Mouse (Mus musculus): Measurements from ENCODE around the gene Dgke. TPM values are rescaled to one million over a fixed set of nuclear protein-coding genes. Genes with fewer than 3 reads are reported as not detected.
"Not testable (repeated sequence)": the region's sequence is repeated elsewhere in the genome, so short reads cannot be mapped to it uniquely, and the experiment has no call there.

Gene Dgke
- total RNA-seq, 2 experiments from 2014 or later = 49.5 to 49.7 TPM

DNA sequence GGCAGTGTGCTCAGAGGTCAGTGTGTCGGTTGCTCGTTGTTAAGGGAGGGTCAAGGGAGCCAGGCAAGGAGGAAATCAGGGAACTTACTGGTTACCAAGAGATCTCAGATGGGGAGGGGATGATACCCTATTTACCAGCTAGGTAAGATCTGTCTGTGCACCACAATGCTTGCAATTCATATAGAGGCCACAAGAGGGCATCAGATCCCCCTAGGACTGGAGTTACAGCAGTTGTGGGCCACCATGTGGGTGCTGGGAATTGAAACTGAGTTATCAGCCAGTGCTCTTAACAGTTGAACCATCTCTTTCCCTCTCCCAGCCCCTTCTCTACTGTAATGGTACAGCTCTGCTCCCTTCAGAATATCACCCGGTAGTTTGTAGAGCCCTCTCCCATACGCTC, 22.1 kb upstream of the Dgke start:
- H3K27ac ChIP-seq = no peak overlapping the region
- DNase-seq (ENCODE audit: low spot score in 2 of 2) = no peak
- TF ChIP-seq CTCF (conservative IDR thresholded peaks at IDR 0.05) = peak; percentile 59
- H3K4me3 ChIP-seq = no peak overlapping the region

DNA sequence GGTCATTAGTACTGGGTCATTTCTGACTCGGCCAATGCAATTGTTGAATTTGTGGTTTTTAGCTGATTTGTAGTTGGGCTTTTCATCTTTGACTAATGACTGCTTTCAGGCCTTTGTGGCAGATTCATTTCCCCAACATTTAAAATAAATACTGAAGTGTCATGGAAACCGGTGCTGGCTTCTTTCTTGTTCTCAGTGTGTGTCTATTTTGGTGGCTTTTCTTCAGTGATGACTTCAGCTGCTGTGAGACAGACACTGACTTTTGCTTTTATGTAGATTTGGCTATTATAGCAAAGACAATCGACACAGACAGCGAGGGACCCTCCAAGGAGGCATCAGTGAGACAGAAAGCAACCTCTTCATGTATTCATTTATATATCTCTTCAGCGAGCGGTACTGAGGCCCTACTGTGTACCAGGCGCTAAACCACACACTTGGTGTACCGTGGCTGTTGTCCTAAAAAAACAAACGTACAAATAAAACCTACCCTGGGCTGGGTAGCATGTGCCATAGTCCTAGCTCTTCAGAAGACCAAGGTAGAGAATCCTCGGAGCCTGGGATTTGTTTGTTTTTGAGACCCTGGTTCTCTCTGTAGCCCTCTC, 19.7 kb upstream of the Dgke start:
- no peak for TF ChIP-seq CTCF (conservative IDR thresholded peaks at IDR 0.05)
- DNase-seq (ENCODE audit: low spot score in 2 of 2) = no peak
- Histone ChIP-seq H3K27ac (no peak overlapping the region), H3K4me3 (no peak overlapping the region)

DNA sequence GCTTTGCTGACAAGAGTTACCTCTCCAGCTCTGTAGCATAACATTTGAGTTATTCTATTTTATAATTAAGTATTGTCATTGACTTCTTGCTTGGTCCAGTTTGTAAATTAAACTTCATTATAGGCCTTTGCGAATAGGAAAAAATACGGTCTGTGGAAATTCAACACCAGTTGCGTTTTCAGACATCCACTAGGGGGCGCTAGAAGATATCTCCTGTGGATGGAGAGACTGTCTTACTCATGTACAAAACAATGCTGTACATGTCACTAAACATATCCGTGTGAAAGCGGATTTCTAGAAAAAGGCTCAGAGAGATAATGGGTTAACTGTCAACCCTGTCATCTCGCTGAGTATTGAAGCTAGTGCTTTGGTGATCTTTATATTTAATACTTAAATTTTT, 18.0 kb upstream of the Dgke start:
- Histone ChIP-seq H3K4me3 (no peak overlapping the region), H3K27ac (no peak overlapping the region)
- peak; percentile 46 to 66 for DNase-seq (ENCODE audit: low spot score in 2 of 2)
- TF ChIP-seq CTCF (conservative IDR thresholded peaks at IDR 0.05) = peak; percentile 96

DNA sequence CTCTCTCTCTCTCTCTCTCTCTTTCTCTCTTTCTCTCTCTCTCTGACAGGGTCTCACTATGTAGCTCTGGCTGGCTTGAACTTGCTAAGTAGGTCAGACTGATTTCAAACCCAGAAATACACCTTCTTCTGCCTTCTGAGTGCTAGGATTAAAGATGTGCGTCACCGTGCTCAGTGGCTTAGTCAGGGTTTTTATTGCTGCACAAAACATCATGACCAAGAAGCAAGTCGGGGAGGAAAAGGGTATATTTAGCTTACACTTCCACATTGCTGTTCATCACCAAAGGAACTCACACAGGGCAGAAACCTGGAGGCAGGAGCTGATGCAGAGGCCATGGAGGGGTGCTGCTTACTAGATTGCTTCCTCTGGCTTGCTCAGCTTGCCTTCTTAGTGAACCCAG, 16.0 kb upstream of the Dgke start:
- H3K27ac ChIP-seq; H3K4me3 ChIP-seq; DNase-seq (ENCODE audit: low spot score in 2 of 2): not testable (repeated sequence)

DNA sequence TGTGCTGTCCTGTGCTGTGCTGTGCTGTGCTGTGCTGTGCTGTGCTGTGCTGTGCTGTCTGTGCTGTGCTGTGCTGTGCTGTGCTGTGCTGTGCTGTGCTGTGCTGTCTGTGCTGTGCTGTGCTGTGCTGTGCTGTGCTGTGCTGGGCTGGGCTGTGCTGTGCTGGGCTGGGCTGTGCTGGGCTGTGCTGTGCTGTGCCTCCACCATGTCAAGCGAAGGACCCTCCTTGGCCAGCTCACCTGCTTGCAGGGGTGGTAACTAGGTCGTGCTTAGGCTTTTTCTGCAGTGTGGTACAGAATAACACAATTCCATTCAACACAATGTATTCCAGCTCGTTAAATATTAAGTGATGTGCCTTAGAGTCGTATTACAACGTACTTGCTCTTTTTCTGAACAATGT, 15.3 kb upstream of the Dgke start:
- H3K4me3 ChIP-seq; DNase-seq (ENCODE audit: low spot score in 2 of 2); H3K27ac ChIP-seq: not testable (repeated sequence)

DNA sequence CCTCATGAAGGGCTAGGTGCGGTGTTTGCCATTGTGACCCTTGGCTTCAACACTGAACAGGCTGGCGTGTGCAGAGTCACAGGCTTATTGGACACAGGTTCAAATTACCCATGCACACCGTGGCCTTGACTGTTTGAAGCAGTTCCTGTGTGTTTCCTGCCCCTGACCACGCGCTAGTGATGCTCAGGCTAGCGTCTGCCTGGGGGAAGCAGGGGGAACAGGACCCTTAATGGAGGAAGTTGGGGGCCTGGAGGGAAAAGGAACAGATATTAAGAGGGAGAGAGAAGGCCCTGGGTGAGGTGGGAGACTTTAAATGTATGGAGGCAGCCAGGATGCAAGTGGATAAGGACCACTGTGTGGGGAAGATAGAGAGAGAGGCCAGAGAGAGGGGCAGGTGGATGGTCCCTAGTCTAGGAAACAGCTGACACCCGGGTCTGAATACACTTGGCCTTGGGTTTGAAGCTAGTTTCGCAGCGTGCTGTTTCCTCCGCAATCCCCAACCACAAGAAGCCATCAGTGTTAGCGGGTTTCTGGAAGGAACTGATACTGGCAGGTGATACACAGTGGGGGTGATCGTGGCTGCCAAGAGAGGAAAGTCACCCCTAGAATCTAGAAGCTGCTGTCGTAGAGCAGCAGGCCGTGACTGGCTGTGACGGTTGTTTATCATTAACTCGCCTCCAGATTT, 12.5 kb upstream of the Dgke start:
- no peak overlapping the region for H3K27ac ChIP-seq

DNA sequence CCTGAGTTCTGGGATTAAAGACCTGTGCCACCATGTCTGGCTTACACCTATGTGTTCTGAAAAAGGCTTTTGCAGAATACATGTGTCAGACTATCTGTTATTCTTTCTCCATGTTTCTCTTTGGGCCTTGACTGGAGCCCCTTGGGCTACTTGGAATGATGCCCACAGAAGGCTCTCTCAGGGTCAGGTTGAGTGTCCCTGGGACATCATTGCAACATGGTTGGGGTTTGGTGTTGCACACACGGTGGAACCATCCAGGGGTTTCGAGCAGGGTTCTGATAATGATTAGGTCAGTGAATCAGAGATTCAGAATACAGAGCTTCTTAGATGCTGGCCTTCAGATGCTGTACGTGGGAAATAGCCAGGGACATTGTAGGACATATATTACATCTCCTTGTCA, 11.7 kb upstream of the Dgke start:
- Histone ChIP-seq H3K27ac (no peak overlapping the region), H3K4me3 (no peak overlapping the region)
- DNase-seq (ENCODE audit: low spot score in 2 of 2) = no peak
- no peak for TF ChIP-seq CTCF (conservative IDR thresholded peaks at IDR 0.05)

More for the DNA sequence above, 12.5 kb upstream of the Dgke start:
- H3K4me3 ChIP-seq = no peak overlapping the region
- no peak for TF ChIP-seq CTCF (conservative IDR thresholded peaks at IDR 0.05)
- no peak for DNase-seq (ENCODE audit: low spot score in 2 of 2)

DNA sequence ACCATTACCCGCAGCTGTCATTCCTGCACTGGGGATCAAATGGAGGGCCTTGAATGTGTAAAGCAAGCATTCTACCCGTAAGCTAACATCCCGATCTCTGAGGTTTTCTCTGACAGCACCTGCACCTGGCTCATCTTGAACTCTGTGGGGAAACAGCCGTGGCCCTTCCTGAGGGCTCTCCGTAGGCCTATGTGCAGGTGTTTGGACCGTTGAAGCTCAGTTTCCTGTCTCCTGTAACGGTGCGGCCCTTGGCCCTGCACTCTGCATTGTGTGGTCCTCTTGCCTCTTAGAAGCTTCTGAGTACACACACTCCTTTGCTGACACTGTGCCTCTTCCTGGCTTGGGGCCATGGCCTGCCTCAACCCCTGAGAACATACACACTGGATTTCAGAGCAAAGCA, 11.0 kb upstream of the Dgke start:
- Histone ChIP-seq H3K27ac (no peak overlapping the region), H3K4me3 (no peak overlapping the region)
- DNase-seq (ENCODE audit: low spot score in 2 of 2) = no peak
- TF ChIP-seq CTCF (conservative IDR thresholded peaks at IDR 0.05) = no peak

DNA sequence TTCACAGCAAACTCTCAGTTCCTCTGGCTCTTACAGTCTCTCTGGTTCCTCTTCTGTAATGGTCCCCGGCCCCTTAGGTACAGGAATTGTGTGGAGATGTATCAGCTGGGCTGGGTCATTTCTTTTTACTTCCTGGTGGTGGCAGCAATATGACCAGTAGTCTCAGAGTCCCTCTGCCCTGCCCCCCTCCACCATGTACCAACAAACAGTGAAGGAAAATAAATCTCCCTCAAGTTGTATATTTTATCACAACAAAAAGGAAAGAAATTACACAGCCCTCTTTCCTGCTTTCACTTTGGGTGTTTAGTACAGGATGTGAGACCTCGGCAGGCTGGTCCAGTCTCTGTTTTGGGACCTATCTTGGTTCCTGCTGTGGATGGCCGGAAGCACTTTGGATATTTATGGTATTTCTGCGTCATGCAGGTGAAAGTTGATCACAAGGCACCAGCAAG, 9.7 kb upstream of the Dgke start:
- peak; percentile 30 for TF ChIP-seq CTCF (conservative IDR thresholded peaks at IDR 0.05)
- Histone ChIP-seq H3K27ac (no peak overlapping the region), H3K4me3 (no peak overlapping the region)
- DNase-seq (ENCODE audit: low spot score in 2 of 2) = no peak

DNA sequence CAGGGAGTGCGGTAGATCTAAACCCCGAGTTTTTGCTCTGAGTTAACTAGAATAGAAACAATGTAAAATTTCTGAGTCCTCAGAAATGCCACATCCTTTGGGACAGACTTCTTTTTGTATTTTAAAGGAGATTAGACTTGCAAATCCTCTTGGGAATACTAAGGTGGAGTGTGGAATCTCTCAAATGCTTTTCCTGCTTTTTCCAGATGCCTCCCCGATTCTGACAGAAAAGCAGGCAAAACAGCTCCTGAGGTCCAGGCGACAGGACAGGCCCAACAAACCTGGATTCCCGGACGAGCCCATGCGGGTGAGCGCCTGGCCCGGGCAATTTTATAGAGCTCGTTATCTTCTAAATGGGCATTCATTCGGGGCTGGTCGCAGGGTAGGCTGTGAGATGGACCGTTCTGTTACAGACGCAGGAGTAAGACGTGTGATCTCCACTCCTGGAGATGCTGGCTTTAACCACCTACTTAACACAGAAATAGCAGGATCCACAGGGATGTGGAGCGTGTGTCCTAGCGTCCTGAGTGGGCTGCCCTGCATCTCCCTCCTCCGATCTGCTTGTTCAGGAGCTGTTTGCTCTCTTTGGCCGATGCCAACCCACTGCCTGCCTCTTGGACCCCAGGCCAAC, 8.2 kb upstream of the Dgke start:
- Histone ChIP-seq H3K27ac (no peak overlapping the region), H3K4me3 (no peak overlapping the region)
- TF ChIP-seq CTCF (conservative IDR thresholded peaks at IDR 0.05) = no peak
- no peak for DNase-seq (ENCODE audit: low spot score in 2 of 2)

DNA sequence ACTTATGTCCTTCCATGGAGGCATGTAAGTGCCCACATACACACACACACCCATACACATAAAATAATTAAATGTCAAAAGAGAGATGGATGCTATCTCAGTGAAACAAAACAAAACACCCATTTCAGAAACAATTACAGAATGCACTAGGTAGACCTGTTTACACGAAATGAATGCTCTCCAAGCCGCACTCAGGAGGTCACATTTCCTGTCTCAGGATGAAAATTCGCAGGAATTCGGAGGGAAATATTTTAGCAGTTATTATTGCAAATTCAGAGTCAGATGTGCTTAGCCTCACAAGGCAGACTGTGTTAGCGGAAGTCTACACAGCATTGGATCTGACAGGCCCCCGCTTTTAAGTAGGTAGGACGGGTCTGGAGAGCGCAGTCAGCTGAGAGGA, 6.9 kb upstream of the Dgke start, which contains the start of gene Gm525:
Gene Gm525 (plus strand): TSS at position 301 of the 400 bp plus-strand sequence.
- no peak for DNase-seq (ENCODE audit: low spot score in 2 of 2)
- H3K27ac ChIP-seq = no peak within 1 kb of the TSS
- H3K4me3 ChIP-seq = no peak within 1 kb of the TSS
- TF ChIP-seq CTCF (conservative IDR thresholded peaks at IDR 0.05) = no peak

DNA sequence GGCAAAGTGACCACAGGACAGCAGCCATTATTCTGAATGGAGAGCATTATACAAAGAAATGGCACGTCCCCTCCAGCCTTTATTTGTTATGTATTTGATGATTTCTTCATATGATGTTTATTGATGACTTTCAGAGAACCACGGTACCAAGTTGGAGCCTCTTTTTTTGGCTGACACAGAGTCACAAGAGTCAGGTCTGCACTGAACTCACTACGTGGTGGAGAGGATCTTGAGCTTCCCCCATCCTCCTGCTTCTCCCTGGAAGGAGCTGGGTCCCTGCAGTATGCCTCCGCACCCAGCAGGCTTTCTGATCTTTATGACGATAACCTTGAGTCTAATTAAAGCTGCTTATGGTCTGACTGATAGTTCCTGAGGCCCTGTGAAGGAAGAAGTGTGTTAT, 4.9 kb upstream of the Dgke start:
- no peak for DNase-seq (ENCODE audit: low spot score in 2 of 2)
- no peak for TF ChIP-seq CTCF (conservative IDR thresholded peaks at IDR 0.05)
- H3K27ac ChIP-seq = no peak overlapping the region
- no peak overlapping the region for H3K4me3 ChIP-seq

DNA sequence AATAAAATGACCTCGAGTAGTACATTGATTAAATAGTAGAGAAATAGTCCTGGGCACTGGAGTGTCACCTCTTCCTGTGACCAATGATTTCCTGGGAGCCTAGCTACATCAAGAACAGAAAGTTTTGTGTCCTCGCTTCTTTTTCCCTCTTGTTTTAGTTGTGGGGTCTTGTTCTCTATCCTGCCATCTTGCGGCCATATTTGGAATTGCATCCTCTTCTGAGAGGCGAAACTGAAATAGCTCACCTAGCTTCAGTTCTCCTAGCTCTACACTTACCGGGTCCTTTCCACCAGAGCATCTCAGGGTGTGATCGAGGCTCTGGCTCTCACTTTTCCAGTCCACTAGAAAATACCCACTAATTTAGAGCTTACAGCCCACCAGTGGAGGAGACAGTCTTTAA, 2.7 kb upstream of the Dgke start:
- TF ChIP-seq CTCF (conservative IDR thresholded peaks at IDR 0.05) = peak; percentile 96
- DNase-seq (ENCODE audit: low spot score in 2 of 2) = peak; percentile 23 to 67
- Histone ChIP-seq H3K27ac (no peak overlapping the region), H3K4me3 (no peak overlapping the region)

DNA sequence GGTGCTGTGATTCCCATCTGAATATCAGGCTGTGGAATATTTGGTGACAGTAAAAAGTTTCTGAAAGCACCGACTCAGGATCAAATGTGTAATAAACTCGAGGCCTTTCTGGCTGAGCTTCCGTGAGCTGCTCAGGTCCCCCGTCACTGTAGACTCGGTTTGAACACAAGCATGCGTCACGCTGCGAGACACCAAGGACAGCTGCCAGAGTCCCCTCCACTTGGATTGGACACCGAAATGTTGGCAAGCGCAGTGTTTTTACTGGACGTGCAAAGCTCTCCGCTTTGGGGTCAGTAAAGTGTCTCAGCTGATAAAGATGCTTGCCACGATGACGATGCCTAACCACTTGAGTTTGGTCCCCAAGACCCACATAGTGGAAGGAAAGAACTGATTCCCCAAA, 2.0 kb upstream of the Dgke start:
- TF ChIP-seq CTCF (conservative IDR thresholded peaks at IDR 0.05) = no peak
- no peak overlapping the region for H3K4me3 ChIP-seq
- no peak for DNase-seq (ENCODE audit: low spot score in 2 of 2)
- H3K27ac ChIP-seq = no peak overlapping the region

Measured in layer of hippocampus, adult 2 months (tissue).